Mouse (Mus musculus) Patski (cell line): Measurements from ENCODE around the gene Sppl2b. TPM values are rescaled to one million over a fixed set of nuclear protein-coding genes. Genes with fewer than 3 reads are reported as not detected.

Experiments used
- ATAC-seq: fragments of 100-300 bp; one replicate; pipeline ENCODE4 v1.8.0; 2021
- CTCF ChIA-PET: fragments of 350-600 bp; sonication (Branson Sonifier 250); formaldehyde crosslinking; loops from one replicate; lab custom pipeline; 2022; ENCODE audit warnings: inconsistent platforms; lab: Charles Lee
- POLR2A ChIA-PET: fragments of 350-600 bp; sonication (Branson Sonifier 250); formaldehyde crosslinking; loops from one replicate; lab custom pipeline; 2022; ENCODE audit warnings: antibody characterized with exemption, inconsistent platforms; lab: Charles Lee
- DNase-seq: peaks from one replicate; pipeline ENCODE4 v3.0.0-alpha.2; 2011; ENCODE audit warnings: low read depth, low spot score
- H3K27me3 ChIP-seq: fragments of 371-371 bp; one replicate; pipeline ENCODE4 v1.5.1; 2021
- CTCF ChIP-seq: fragments of 100-300 bp; IDR thresholded peaks from one replicate; pipeline ENCODE4 v1.5.1; 2021
- in situ Hi-C: fragments of 300-500 bp; cut with MboI; formaldehyde crosslinking; loops from 3 replicates; pipeline ENCODE4 v1.11.1; 2018; ENCODE audit warnings: low pct_unique_long_range_greater_than_20kb, mixed read lengths
- polyA plus RNA-seq: library from polyadenylated mRNA; unstranded; gene quantifications from one replicate; pipeline ENCODE4 v1.2.3, GENCODE M21; 2021

Sppl2b gene
- polyA plus RNA-seq, 1 experiment from 2014 or later = 36.8 TPM

DNA sequence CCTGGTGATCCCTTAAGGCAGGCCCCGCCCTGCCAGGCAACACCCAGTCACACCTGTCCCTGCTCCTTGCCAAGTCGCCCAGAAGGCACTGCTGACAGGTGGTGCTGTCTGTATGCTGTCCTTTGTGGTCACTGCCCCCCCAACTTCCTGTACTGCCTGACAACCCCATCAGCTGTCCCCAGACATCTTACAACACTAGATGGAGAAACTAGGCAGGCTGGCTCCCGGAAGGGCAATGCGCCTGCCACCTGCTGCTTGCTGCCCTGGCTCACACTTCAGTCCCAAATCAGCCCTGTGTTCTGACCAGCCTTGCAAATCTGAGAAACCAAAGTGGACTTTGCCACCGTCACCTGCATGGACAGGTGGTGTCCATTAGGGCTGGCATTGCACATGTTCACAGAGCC is 59.2 kb downstream of the Sppl2b start:
- no peak for TF ChIP-seq CTCF
- no peak for DNase-seq
- no peak for ATAC-seq
- CTCF ChIA-PET = no interaction called here
- POLR2A ChIA-PET = no interaction called here
- in situ Hi-C loops = no loop called here
- H3K27me3 ChIP-seq = no peaks in the 10 kb centered on the region

DNA sequence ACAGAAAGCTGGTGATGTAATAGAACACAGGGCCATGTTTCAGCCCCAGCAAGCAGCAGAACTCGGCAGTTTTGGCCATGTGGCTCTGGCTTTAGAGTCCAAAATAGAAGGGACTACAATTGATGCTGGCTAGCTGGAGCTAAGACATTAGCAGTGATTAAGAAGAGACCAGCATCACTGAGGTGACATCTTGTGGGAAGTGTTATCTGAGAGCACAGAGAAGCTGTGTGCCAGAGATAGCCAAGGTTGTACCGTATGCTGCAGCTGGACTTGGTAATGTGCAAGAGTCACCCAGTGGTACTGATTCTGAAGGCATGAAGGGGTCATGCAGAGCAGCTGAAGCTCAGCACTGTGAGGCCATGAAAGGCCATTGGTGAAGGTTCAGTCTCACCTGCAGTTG is 60.2 kb downstream of the Sppl2b start:
- in situ Hi-C loops = no loop called here
- ATAC-seq (no peak), DNase-seq (no peak)
- no peaks in the 10 kb centered on the region for H3K27me3 ChIP-seq
- TF ChIP-seq CTCF = no peak
- ChIA-PET POLR2A (no interaction called here), CTCF (no interaction called here)

DNA sequence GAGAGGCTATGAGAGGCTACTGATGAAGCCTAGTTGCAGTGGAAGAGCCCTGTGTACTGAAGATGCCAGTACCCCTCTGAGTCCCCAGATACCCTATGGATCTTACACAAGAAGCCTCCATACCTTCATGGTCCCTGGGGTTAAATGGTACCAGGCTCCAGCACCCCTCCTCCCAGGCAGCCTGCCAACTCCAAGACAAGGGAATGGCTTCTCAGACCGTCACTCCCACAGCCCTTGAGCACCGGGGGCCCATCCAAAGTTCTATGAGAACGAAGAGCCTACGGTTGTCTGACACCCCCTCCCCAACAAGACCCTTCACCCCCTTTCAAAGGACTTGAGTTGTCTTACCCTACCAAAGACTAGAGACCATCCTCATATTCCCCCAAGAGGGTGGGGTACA is 60.7 kb downstream of the Sppl2b start:
- ATAC-seq (no peak), DNase-seq (no peak)
- ChIA-PET POLR2A (no interaction called here), CTCF (no interaction called here)
- in situ Hi-C loops = no loop called here
- H3K27me3 ChIP-seq = no peaks in the 10 kb centered on the region
- no peak for TF ChIP-seq CTCF

DNA sequence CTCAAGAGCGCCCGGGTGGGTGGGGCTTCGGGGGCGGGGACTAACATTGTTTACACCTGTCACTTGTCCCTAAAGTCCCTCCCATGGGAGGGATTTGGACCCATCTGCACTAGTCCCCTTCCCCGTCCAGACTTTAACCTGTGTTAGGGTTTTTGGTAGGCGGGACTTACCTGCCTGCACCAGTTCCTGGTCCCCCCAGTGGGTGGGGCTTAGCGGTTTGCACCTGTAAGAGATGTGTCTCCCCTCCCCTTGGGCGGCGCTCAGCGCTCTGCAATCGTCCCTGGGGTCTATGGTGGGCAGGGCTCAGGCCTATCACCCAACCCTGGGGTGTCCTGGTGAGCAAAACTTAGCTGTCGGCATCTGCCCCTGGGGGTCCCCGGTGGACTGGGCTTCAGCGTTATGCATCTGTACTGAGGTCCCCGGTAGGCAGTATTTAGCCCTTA is 62.3 kb downstream of the Sppl2b start:
- ATAC-seq = no peak
- CTCF ChIA-PET = interaction anchor here (1.1 to 1.4 kb wide), 2 partner anchors 74 to 86 kb away, joined by 4 read pairs; no protein-coding TSS in a partner anchor
- POLR2A ChIA-PET = interaction anchor here (0.6 to 1.4 kb wide), 4 partner anchors 9 to 37 kb away, joined by 3 to 6 read pairs (median 4); partner anchors contain the start of gene Timm13
- in situ Hi-C loops = no loop called here
- no peak for DNase-seq
- no peaks in the 10 kb centered on the region for H3K27me3 ChIP-seq
- TF ChIP-seq CTCF = no peak

DNA sequence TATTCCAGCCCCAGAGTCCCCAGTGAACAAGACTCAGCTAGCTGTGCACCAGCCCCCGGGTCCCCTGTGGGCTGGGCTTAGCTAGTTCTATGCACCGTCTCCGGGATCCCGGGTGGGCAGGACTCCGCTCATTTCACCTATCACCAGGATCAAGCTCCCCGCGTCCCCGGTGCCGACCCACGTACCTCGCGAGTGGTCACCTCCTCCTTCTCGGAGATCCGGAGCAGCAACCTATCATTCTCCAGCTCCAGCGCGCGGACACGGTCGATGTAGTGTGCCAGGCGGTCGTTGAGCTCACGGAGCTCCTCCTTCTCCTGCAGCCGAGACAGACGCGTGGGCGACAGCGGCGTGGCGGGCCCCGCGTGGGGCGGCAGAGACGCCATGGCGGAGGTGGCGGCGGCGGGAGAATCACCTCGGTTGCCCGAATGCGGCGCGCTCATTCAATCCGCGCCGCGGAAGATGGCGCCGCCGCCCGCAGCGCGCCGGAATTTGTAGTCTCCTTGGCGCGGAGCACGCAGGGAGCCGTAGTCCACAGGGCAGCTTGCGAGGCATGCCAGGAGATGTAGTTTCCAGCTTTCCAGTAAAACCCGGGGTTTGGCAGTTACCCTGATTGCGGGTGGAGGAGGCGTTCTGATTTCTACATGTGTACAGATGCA is 62.8 kb downstream of the Sppl2b start, which contains the start of gene Lmnb2:
Gene Lmnb2 (minus strand): TSS at position 467 of the 656 bp plus-strand sequence.
- H3K27me3 ChIP-seq = no peaks in the 10 kb centered on the region
- TF ChIP-seq CTCF = no peak
- DNase-seq (no peak), ATAC-seq (peak; percentile 57)
- CTCF ChIA-PET = interaction anchor here (1.1 to 1.4 kb wide), 2 partner anchors 73 to 85 kb away, joined by 4 read pairs; no protein-coding TSS in a partner anchor
- POLR2A ChIA-PET = interaction anchor here (0.7 to 1.4 kb wide), 3 partner anchors 8 to 17 kb away, joined by 3 to 6 read pairs (median 4); partner anchors contain the start of gene Timm13
- in situ Hi-C loops = no loop called here

Other genes starting within 250 kb of the Sppl2b start
- gene Gm49322, start 249.3 kb upstream of the Sppl2b start, polyA plus RNA-seq = 1.7 TPM
- 164 TPM for gene Csnk1g2, start 232.4 kb upstream of the Sppl2b start, polyA plus RNA-seq
- 70.4 TPM for gene Btbd2, start 198.2 kb upstream of the Sppl2b start, polyA plus RNA-seq
- gene Mknk2, start 177.2 kb upstream of the Sppl2b start, polyA plus RNA-seq = 124 TPM
- gene Mob3a, start 153.3 kb upstream of the Sppl2b start, polyA plus RNA-seq = 15.9 TPM
- gene Izumo4, start 153.1 kb upstream of the Sppl2b start, polyA plus RNA-seq = 12.0 TPM
- 103 TPM for gene Ap3d1, start 113.0 kb upstream of the Sppl2b start, polyA plus RNA-seq
- 24.0 TPM for gene Dot1l, start 100.1 kb upstream of the Sppl2b start, polyA plus RNA-seq
- gene Sf3a2, start 57.1 kb upstream of the Sppl2b start, polyA plus RNA-seq = 66.7 TPM
- gene Plekhj1, start 56.6 kb upstream of the Sppl2b start, polyA plus RNA-seq = 77.0 TPM
- 0.47 TPM for gene Amh, start 50.0 kb upstream of the Sppl2b start, polyA plus RNA-seq
- not detected for gene Jsrp1, start 41.8 kb upstream of the Sppl2b start, polyA plus RNA-seq
- gene Oaz1, start 28.6 kb upstream of the Sppl2b start, polyA plus RNA-seq = 618 TPM
- gene Lingo3, start 11.2 kb upstream of the Sppl2b start, polyA plus RNA-seq = 0.10 TPM
- 77.8 TPM for gene Lsm7, start 66 bp upstream of the Sppl2b start, polyA plus RNA-seq
- 0.04 TPM for gene Tmprss9, start 16.6 kb downstream of the Sppl2b start, polyA plus RNA-seq
- gene Timm13, start 45.7 kb downstream of the Sppl2b start, polyA plus RNA-seq = 253 TPM
- gene Lmnb2, start 63.0 kb downstream of the Sppl2b start, polyA plus RNA-seq = 24.7 TPM
- 53.8 TPM for gene Gadd45b, start 74.8 kb downstream of the Sppl2b start, polyA plus RNA-seq
- 7.2 TPM for gene Gng7, start 159.7 kb downstream of the Sppl2b start, polyA plus RNA-seq
- gene Diras1, start 170.4 kb downstream of the Sppl2b start, polyA plus RNA-seq = 0.33 TPM
- gene Slc39a3, start 182.2 kb downstream of the Sppl2b start, polyA plus RNA-seq = 14.3 TPM
- 129 TPM for gene Sgta, start 204.9 kb downstream of the Sppl2b start, polyA plus RNA-seq
- 43.3 TPM for gene Thop1, start 214.8 kb downstream of the Sppl2b start, polyA plus RNA-seq
- gene Creb3l3, start 243.6 kb downstream of the Sppl2b start, polyA plus RNA-seq = 0.08 TPM